In the genomic region with DNA sequence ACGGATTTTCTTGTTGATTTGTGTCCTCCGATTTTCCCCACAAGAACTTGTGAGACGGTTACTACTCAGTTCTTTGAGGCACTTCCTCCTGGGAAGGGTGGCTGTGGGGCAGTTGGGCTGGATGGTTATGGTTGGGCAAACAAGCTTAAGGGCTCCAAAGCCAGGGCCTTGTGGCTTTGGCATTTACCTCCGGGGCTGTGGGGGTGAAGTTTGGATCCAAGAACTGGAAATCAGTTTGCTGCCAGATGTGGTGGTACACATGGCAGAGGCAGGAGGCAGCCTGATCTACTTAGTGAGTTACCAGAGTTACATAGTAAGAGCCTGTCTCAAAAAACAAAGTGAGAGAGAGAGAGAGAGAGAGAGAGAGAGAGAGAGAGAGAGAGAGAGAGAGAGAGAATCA, we compare ENCODE assay signal across 16 mouse cellular contexts.
"Had no signal": no experiment of that assay in that cellular context is flagged by ENCODE, and none has a peak within 500 bp of the region (broad histone marks: within the 10 kb centered on the region; RNA-seq: fewer than 3 reads in every experiment).

No protein-coding gene starts in this region.

- H3K36me3 ChIP-seq: liver, embryonic 13.5 days; midbrain, embryonic 12.5 days; midbrain, embryonic 15.5 days; neural tube, embryonic 12.5 days; neural tube, embryonic 15.5 days; stomach, embryonic 15.5 days had no signal

- ATAC-seq: lung, postnatal 0 days; midbrain, embryonic 15.5 days had no signal

- H3K4me3 ChIP-seq: liver, embryonic 13.5 days; midbrain, embryonic 12.5 days; midbrain, embryonic 15.5 days; neural tube, embryonic 12.5 days; neural tube, embryonic 15.5 days; stomach, embryonic 15.5 days had no signal

- H3K9ac ChIP-seq: liver, embryonic 13.5 days; lung, embryonic 14.5 days; midbrain, embryonic 12.5 days; midbrain, embryonic 15.5 days; neural tube, embryonic 12.5 days; neural tube, embryonic 15.5 days; stomach, embryonic 15.5 days had no signal

- H3K27ac ChIP-seq: liver, embryonic 13.5 days; macrophage; midbrain, embryonic 12.5 days; midbrain, embryonic 15.5 days; neural tube, embryonic 12.5 days; neural tube, embryonic 15.5 days; stomach, embryonic 15.5 days had no signal

- H3K9me3 ChIP-seq: liver, embryonic 13.5 days; midbrain, embryonic 12.5 days; midbrain, embryonic 15.5 days; neural tube, embryonic 12.5 days; neural tube, embryonic 15.5 days; stomach, embryonic 15.5 days had no signal

- H3K4me2 ChIP-seq: liver, embryonic 13.5 days; lung, embryonic 14.5 days; midbrain, embryonic 12.5 days; midbrain, embryonic 15.5 days; neural tube, embryonic 12.5 days; neural tube, embryonic 15.5 days; stomach, embryonic 15.5 days had no signal

- H3K27me3 ChIP-seq: liver, embryonic 13.5 days; midbrain, embryonic 12.5 days; midbrain, embryonic 15.5 days; neural tube, embryonic 12.5 days; neural tube, embryonic 15.5 days; stomach, embryonic 15.5 days had no signal

- H3K4me1 ChIP-seq: midbrain, embryonic 12.5 days; midbrain, embryonic 15.5 days; neural tube, embryonic 12.5 days; neural tube, embryonic 15.5 days; stomach, embryonic 15.5 days had no signal

- DNase-seq: kidney, adult 8-10 months; kidney, postnatal 14 days; kidney, postnatal 4 days; liver, embryonic 13.5 days; lung, embryonic 14.5 days; retina, postnatal 1 day; right cerebral cortex, postnatal 25 days; spleen, adult 18-20 months; thymus, postnatal 36 days had no signal
